Mouse (Mus musculus): ENCODE data around the gene Rpl37a. TPM values are rescaled to one million over a fixed set of nuclear protein-coding genes. Genes with fewer than 3 reads are reported as not detected.

Gene Rpl37a
- polyA plus RNA-seq (2014; fragmentation: Nextera tagmentation; extraction: Ambion mirVana) = 1,332 and 1,456 TPM in 2 replicates

DNA sequence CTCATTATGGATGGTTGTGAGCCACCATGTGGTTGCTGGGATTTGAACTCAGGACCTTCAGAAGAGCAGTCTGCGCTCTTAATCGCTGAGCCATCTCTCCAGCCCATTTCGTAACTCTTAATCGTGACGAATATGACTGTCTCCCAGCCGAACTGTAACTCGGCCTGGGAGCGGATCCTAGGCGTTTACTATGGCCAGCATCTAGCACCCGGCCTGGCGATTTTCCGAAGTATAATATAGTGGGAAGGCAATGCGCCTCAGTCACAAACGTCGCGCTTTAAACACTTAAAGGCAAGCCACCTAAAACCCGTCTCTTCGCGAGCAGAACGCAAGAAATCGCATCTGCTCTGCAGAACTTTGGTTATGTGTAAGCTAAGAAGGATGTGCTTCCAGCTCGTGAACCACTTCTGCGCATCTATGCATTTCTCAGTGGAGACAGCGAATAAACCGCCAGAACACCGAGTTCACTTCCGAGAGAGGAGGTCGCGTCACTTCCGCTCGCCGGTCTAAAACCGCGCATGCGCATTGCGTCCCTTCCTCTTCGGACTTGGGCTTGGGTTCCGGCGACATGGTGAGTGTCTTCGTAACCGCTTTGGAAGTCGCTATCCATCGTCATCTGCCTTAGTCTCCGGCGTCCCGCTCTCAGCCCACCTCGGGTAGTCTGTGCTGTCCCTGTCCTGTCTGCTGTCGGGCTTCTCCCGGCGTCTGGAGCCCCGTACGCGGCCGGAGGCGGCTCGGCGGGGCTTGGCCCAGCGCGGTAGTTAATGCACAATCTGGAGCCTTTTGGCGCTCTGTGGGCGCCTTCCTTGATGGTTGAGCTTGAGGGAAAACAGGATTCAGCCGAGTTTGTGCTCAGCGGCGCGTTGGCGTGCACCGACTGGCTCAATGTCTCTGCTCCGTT lies at the start of gene Rpl37a:
Gene Rpl37a, plus strand, starts transcription at position 538 of the 901 bp plus-strand sequence.
- Histone ChIP-seq H3K9ac (ENCODE audit: low read length) (peak within 1 kb of the TSS; percentile 86), H3K36me3 (ENCODE audit: control insufficient read depth, insufficient read depth, low read length) (no peaks in the 10 kb centered on the region; the same call in 1 of the 2 replicates), H3K27ac (ENCODE audit: low read depth, low read length) (peak within 1 kb of the TSS; percentile 64), H3K9me3 (ENCODE audit: control insufficient read depth, low read length) (no peaks in the 10 kb centered on the region), H3K27me3 (ENCODE audit: control insufficient read depth, insufficient read depth, low read length) (no peaks in the 10 kb centered on the region), H3K4me1 (replicated peaks; ENCODE audit: control insufficient read depth, insufficient read depth, low read length) (peaks cover 2% of the 10 kb centered on the region; the same call in 1 of the 2 replicates), H3K4me2 (ENCODE audit: low read depth, low read length, severe bottlenecking) (peak within 1 kb of the TSS; percentile 87), H3K4me3 (ENCODE audit: low read depth, low read length) (peak within 1 kb of the TSS; percentile 71)
- ATAC-seq (replicated peaks; ENCODE audit: low FRiP score) (peak; percentile 91), DNase-seq (ENCODE audit: low spot score) (peak; percentile 97)
- 3% methylated on average over 68 of the region's 68 CpGs for WGBS

DNA sequence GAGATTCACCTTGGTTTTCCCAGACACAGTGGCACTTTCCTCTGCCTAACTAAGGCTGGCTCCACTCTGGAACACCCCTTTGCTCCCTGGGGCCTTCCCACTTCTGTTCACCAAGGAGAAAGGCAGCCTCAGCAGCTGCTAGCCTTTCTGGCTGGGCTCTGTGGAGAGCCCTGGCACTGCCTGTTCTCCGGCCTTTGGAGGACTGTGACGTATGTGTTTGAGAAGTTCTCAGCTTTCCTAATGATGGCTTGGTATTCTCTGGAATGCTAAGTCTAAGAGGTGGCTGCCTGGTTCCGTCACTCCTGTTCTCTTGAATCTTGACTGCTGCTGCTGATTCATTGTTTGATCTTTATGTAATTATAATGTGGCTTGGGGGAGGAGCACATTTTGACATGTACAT lies 38.0 kb upstream of the Rpl37a start:
- no peak overlapping the region for H3K4me2 ChIP-seq (ENCODE audit: low read depth, low read length, severe bottlenecking)
- no peaks in the 10 kb centered on the region for H3K36me3 ChIP-seq (ENCODE audit: control insufficient read depth, insufficient read depth, low read length)
- 54% methylated on average over 3 of the region's 3 CpGs for WGBS
- H3K4me3 ChIP-seq (ENCODE audit: low read depth, low read length) = no peak overlapping the region
- no peak overlapping the region for H3K9ac ChIP-seq (ENCODE audit: low read length)
- H3K4me1 ChIP-seq (replicated peaks; ENCODE audit: control insufficient read depth, insufficient read depth, low read length) = no peaks in the 10 kb centered on the region
- H3K9me3 ChIP-seq (ENCODE audit: control insufficient read depth, low read length) = no peaks in the 10 kb centered on the region
- H3K27ac ChIP-seq (ENCODE audit: low read depth, low read length) = no peak overlapping the region
- ATAC-seq (replicated peaks; ENCODE audit: low FRiP score) (no peak), DNase-seq (ENCODE audit: low spot score) (no peak)
- H3K27me3 ChIP-seq (ENCODE audit: control insufficient read depth, insufficient read depth, low read length) = no peaks in the 10 kb centered on the region

DNA sequence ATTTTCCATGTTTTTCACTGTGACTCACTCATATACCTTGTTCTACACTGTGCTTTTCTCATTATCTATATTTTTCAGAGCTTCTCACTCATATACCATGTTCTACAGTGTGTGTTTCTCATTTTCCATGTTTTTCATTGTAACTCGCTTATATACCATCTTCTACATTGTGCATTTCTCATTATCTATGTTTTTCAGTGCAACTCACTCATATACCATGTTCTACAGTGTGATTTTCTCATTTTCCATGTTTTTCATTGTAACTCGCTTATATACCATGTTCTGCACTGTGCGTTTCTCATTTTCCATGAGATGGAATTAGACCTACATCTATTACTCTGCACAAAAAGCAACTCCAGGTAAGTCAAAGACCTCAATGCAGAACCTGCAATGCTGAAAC lies 14.8 kb upstream of the Rpl37a start:
- ATAC-seq (replicated peaks; ENCODE audit: low FRiP score) (no peak), DNase-seq (ENCODE audit: low spot score) (no peak)
- Histone ChIP-seq H3K9ac (ENCODE audit: low read length) (no peak overlapping the region), H3K36me3 (ENCODE audit: control insufficient read depth, insufficient read depth, low read length) (no peaks in the 10 kb centered on the region), H3K4me3 (ENCODE audit: low read depth, low read length) (no peak overlapping the region), H3K9me3 (ENCODE audit: control insufficient read depth, low read length) (no peaks in the 10 kb centered on the region), H3K4me2 (ENCODE audit: low read depth, low read length, severe bottlenecking) (no peak overlapping the region), H3K4me1 (replicated peaks; ENCODE audit: control insufficient read depth, insufficient read depth, low read length) (no peaks in the 10 kb centered on the region), H3K27me3 (ENCODE audit: control insufficient read depth, insufficient read depth, low read length) (no peaks in the 10 kb centered on the region), H3K27ac (ENCODE audit: low read depth, low read length) (no peak overlapping the region)
- 52% methylated on average over 3 of the region's 3 CpGs for WGBS

GRCm38 (mm10) chr1:72698651-72699050 lies 12.4 kb upstream of the Rpl37a start:
- Histone ChIP-seq H3K4me3 (ENCODE audit: low read depth, low read length) (no peak overlapping the region), H3K27me3 (ENCODE audit: control insufficient read depth, insufficient read depth, low read length) (no peaks in the 10 kb centered on the region), H3K4me2 (ENCODE audit: low read depth, low read length, severe bottlenecking) (no peak overlapping the region), H3K36me3 (ENCODE audit: control insufficient read depth, insufficient read depth, low read length) (no peaks in the 10 kb centered on the region), H3K9ac (ENCODE audit: low read length) (no peak overlapping the region), H3K4me1 (replicated peaks; ENCODE audit: control insufficient read depth, insufficient read depth, low read length) (no peaks in the 10 kb centered on the region), H3K27ac (ENCODE audit: low read depth, low read length) (no peak overlapping the region), H3K9me3 (ENCODE audit: control insufficient read depth, low read length) (no peaks in the 10 kb centered on the region)
- WGBS = 81% methylated on average over 4 of the region's 4 CpGs
- DNase-seq (ENCODE audit: low spot score) = no peak
- ATAC-seq (replicated peaks; ENCODE audit: low FRiP score) = no peak

DNA sequence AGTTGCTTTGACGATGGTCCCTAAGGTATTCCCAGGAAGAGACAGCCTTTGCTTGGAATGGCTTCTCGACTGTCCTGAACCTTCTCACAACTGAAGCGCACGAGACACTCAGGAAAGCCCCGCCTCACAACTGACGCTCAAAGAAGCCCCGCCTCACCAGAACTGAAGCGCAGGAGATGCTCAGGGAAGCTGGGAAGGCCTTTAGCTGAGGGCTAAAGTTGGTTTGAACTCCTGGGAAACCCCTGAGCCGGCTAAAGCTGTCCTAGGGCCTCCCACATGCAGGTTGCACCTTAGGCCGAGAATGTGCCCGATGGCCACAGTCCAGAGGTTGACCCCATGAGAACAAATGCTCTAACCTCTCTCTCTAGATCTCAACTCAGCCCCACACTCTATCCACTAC lies 10.6 kb upstream of the Rpl37a start, which contains the start of gene Ankar:
Gene Ankar, minus strand, starts transcription at position 101 of the 400 bp plus-strand sequence.
- Histone ChIP-seq H3K27ac (ENCODE audit: low read depth, low read length) (no peak within 1 kb of the TSS), H3K4me3 (ENCODE audit: low read depth, low read length) (no peak within 1 kb of the TSS), H3K36me3 (ENCODE audit: control insufficient read depth, insufficient read depth, low read length) (no peaks in the 10 kb centered on the region), H3K27me3 (ENCODE audit: control insufficient read depth, insufficient read depth, low read length) (no peaks in the 10 kb centered on the region), H3K4me1 (replicated peaks; ENCODE audit: control insufficient read depth, insufficient read depth, low read length) (no peaks in the 10 kb centered on the region), H3K9ac (ENCODE audit: low read length) (no peak within 1 kb of the TSS), H3K4me2 (ENCODE audit: low read depth, low read length, severe bottlenecking) (no peak within 1 kb of the TSS), H3K9me3 (ENCODE audit: control insufficient read depth, low read length) (no peaks in the 10 kb centered on the region)
- WGBS = 87% methylated on average over 11 of the region's 11 CpGs
- ATAC-seq (replicated peaks; ENCODE audit: low FRiP score) (no peak), DNase-seq (ENCODE audit: low spot score) (no peak)

DNA sequence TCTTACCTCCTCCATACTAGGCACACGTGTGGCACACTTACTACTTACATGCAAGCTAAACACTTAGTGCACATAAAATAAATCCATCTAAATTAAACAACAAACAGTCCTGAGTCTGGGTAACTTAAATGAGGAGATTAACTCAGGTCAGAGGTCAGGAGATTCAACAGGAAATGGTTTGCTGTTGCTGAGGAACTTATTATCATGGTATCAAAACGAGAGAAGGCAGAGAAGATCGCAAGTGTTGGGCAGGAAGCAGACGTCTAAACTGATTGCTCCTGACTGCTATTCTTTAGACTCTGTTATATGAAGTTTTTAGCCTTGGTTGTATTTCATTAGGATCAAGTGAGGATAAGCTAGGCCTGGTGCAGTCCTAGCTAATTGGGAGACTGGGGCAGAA lies 3.6 kb upstream of the Rpl37a start:
- no peaks in the 10 kb centered on the region for H3K27me3 ChIP-seq (ENCODE audit: control insufficient read depth, insufficient read depth, low read length)
- no peaks in the 10 kb centered on the region for H3K36me3 ChIP-seq (ENCODE audit: control insufficient read depth, insufficient read depth, low read length)
- no peak overlapping the region for H3K9ac ChIP-seq (ENCODE audit: low read length)
- H3K4me1 ChIP-seq (replicated peaks; ENCODE audit: control insufficient read depth, insufficient read depth, low read length) = no peaks in the 10 kb centered on the region; the same call in 1 of the 2 replicates
- 76% methylated on average over 4 of the region's 4 CpGs for WGBS
- H3K27ac ChIP-seq (ENCODE audit: low read depth, low read length) = no peak overlapping the region
- ATAC-seq (replicated peaks; ENCODE audit: low FRiP score) (no peak), DNase-seq (ENCODE audit: low spot score) (no peak)
- H3K4me2 ChIP-seq (ENCODE audit: low read depth, low read length, severe bottlenecking) = no peak overlapping the region
- H3K4me3 ChIP-seq (ENCODE audit: low read depth, low read length) = no peak overlapping the region
- no peaks in the 10 kb centered on the region for H3K9me3 ChIP-seq (ENCODE audit: control insufficient read depth, low read length)

- ATAC-seq (replicated peaks; ENCODE audit: low FRiP score) (0 out of 2 replicates have a peak, but pooled peaks have one; percentile 1), DNase-seq (ENCODE audit: low spot score) (no peak)
- no peaks in the 10 kb centered on the region; the same call in 1 of the 2 replicates for H3K36me3 ChIP-seq (ENCODE audit: control insufficient read depth, insufficient read depth, low read length)
- peak overlapping the region; percentile 71 for H3K4me3 ChIP-seq (ENCODE audit: low read depth, low read length)
- H3K27me3 ChIP-seq (ENCODE audit: control insufficient read depth, insufficient read depth, low read length) = no peaks in the 10 kb centered on the region
- no peak overlapping the region for H3K27ac ChIP-seq (ENCODE audit: low read depth, low read length)
- WGBS = 2% methylated on average over 17 of the region's 17 CpGs
- peak overlapping the region; percentile 86 for H3K9ac ChIP-seq (ENCODE audit: low read length)
- peaks cover 2% of the 10 kb centered on the region; the same call in 1 of the 2 replicates for H3K4me1 ChIP-seq (replicated peaks; ENCODE audit: control insufficient read depth, insufficient read depth, low read length)
- no peaks in the 10 kb centered on the region for H3K9me3 ChIP-seq (ENCODE audit: control insufficient read depth, low read length)
- H3K4me2 ChIP-seq (ENCODE audit: low read depth, low read length, severe bottlenecking) = peak overlapping the region; percentile 87
Measured at GRCm38 (mm10) chr1:72711684-72712083, 594 bp downstream of the Rpl37a start.

GRCm38 (mm10) chr1:72714547-72714946 lies 3.5 kb downstream of the Rpl37a start:
- peaks cover 2% of the 10 kb centered on the region; the same call in 1 of the 2 replicates for H3K4me1 ChIP-seq (replicated peaks; ENCODE audit: control insufficient read depth, insufficient read depth, low read length)
- no peak overlapping the region for H3K27ac ChIP-seq (ENCODE audit: low read depth, low read length)
- H3K4me2 ChIP-seq (ENCODE audit: low read depth, low read length, severe bottlenecking) = no peak overlapping the region
- H3K27me3 ChIP-seq (ENCODE audit: control insufficient read depth, insufficient read depth, low read length) = no peaks in the 10 kb centered on the region
- no peak overlapping the region for H3K9ac ChIP-seq (ENCODE audit: low read length)
- no peaks in the 10 kb centered on the region for H3K9me3 ChIP-seq (ENCODE audit: control insufficient read depth, low read length)
- H3K36me3 ChIP-seq (ENCODE audit: control insufficient read depth, insufficient read depth, low read length) = no peaks in the 10 kb centered on the region; the same call in 1 of the 2 replicates
- ATAC-seq (replicated peaks; ENCODE audit: low FRiP score) = no peak
- no peak for DNase-seq (ENCODE audit: low spot score)
- no peak overlapping the region for H3K4me3 ChIP-seq (ENCODE audit: low read depth, low read length)
- WGBS = 79% methylated on average over 4 of the region's 4 CpGs

Data from forebrain, embryonic 11.5 days (tissue).